Mouse (Mus musculus) forebrain, embryonic 15.5 days (tissue): ENCODE measurements around the gene Prss12. TPM values are rescaled to one million over a fixed set of nuclear protein-coding genes. Genes with fewer than 3 reads are reported as not detected.

Experiments
- ATAC-seq: fragments of 200-750 bp; cut with Nextera tagmentation; replicated peaks from 2 replicates; pipeline ENCODE4 v1.8.0; 2017; ENCODE audit warnings: mild to moderate bottlenecking, moderate TSS enrichment, moderate library complexity
- H3K27ac ChIP-seq: fragments of 300-500 bp; sonication (generic); replicated peaks from 2 replicates; pipeline ENCODE4 v1.5.1; 2015; ENCODE audit warnings: mild to moderate bottlenecking, inconsistent platforms
- H3K27me3 ChIP-seq: fragments of 300-500 bp; sonication (generic); 2 replicates; pipeline ENCODE4 v1.6.1; 2015; ENCODE audit warnings: inconsistent platforms
- H3K36me3 ChIP-seq: fragments of 300-500 bp; sonication (generic); 2 replicates; pipeline ENCODE4 v1.6.1; 2015; ENCODE audit warnings: mild to moderate bottlenecking, inconsistent platforms
- H3K4me1 ChIP-seq: fragments of 300-500 bp; sonication (generic); 2 replicates; pipeline ENCODE4 v1.6.1; 2015; ENCODE audit warnings: inconsistent platforms
- H3K4me2 ChIP-seq: fragments of 300-500 bp; sonication (generic); replicated peaks from 2 replicates; pipeline ENCODE4 v1.6.1; 2015; ENCODE audit warnings: mild to moderate bottlenecking, inconsistent platforms
- H3K4me3 ChIP-seq: fragments of 300-500 bp; sonication (generic); 2 replicates; pipeline ENCODE4 v1.5.1; 2015; ENCODE audit warnings: mild to moderate bottlenecking, inconsistent platforms
- H3K9ac ChIP-seq: fragments of 300-500 bp; sonication (generic); replicated peaks from 2 replicates; pipeline ENCODE4 v1.6.1; 2015; ENCODE audit warnings: mild to moderate bottlenecking, inconsistent platforms
- H3K9me3 ChIP-seq: fragments of 300-500 bp; sonication (generic); 2 replicates; pipeline ENCODE4 v1.6.1; 2016; ENCODE audit warnings: inconsistent platforms
- WGBS: fragments of 180-500 bp; shearing (Covaris S2); methylation state at CpG from one replicate; pipeline ENCODE4 v1.1.7; 2015; ENCODE audit warnings: mixed read lengths; 5-methylcytosine and 5-hydroxymethylcytosine counted together
- polyA plus RNA-seq: library from polyadenylated mRNA; unstranded; fragments of >200 nt; fragmentation: Nextera tagmentation; extraction: Ambion mirVana; gene quantifications from 2 replicates; pipeline ENCODE4 v1.2.1, GENCODE M21; 2015

The Prss12 gene
- polyA plus RNA-seq = 5.4 and 6.1 TPM in 2 replicates

DNA sequence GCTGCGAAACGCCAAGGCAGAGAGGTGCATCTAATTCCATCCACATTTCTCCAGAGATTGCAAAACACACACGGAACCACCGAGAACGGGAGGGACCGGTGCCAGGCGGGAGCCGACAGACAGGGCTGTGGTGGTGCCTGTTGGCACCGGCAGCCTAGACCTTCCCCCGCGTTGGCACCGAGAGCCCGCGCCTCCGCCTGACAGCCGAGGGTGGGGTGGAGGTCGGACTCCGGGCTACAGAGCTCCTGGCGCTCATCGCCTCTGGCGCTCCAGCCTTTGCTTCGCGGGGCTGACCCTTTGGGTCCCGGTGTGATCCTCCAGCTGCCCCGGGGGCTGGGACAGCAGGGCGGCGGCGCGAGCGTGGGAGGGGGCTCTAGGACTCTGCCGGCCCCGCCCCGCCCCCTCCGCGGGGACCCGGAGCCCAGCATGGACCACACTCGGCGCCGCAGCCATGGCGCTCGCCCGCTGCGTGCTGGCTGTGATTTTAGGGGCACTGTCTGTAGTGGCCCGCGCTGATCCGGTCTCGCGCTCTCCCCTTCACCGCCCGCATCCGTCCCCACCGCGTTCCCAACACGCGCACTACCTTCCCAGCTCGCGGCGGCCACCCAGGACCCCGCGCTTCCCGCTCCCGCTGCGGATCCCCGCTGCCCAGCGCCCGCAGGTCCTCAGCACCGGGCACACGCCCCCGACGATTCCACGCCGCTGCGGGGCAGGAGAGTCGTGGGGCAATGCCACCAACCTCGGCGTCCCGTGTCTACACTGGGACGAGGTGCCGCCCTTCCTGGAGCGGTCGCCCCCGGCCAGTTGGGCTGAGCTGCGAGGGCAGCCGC, at the start of gene Prss12:
Gene Prss12, plus strand, starts transcription at position 206 of the 830 bp plus-strand sequence.
- peak within 1 kb of the TSS; percentile 57 for H3K9ac ChIP-seq
- under 1% methylated on average over 82 of the region's 84 CpGs for WGBS
- H3K27ac ChIP-seq = no peak within 1 kb of the TSS
- H3K4me1 ChIP-seq = peaks cover 17% of the 10 kb centered on the region
- peaks cover 11% of the 10 kb centered on the region for H3K27me3 ChIP-seq
- H3K4me3 ChIP-seq = peak within 1 kb of the TSS; percentile 76
- no peaks in the 10 kb centered on the region; the same call in 1 of the 2 replicates for H3K9me3 ChIP-seq
- no peaks in the 10 kb centered on the region for H3K36me3 ChIP-seq
- peak; percentile 90 for ATAC-seq
- H3K4me2 ChIP-seq = peak within 1 kb of the TSS; percentile 99

GRCm38 (mm10) chr3:123397562-123398481, 48.9 kb upstream of the Prss12 start:
- no peak overlapping the region for H3K9ac ChIP-seq
- H3K4me3 ChIP-seq = no peak overlapping the region
- H3K4me2 ChIP-seq = no peak overlapping the region
- no peaks in the 10 kb centered on the region for H3K9me3 ChIP-seq
- H3K36me3 ChIP-seq = no peaks in the 10 kb centered on the region
- H3K4me1 ChIP-seq = no peaks in the 10 kb centered on the region
- H3K27me3 ChIP-seq = no peaks in the 10 kb centered on the region
- 89% methylated on average over 9 of the region's 9 CpGs for WGBS
- H3K27ac ChIP-seq = no peak overlapping the region
- no peak for ATAC-seq

GRCm38 (mm10) chr3:123404945-123405344, 41.8 kb upstream of the Prss12 start:
- no peak for ATAC-seq
- no peak overlapping the region for H3K27ac ChIP-seq
- 83% methylated on average over 3 of the region's 3 CpGs for WGBS
- no peaks in the 10 kb centered on the region for H3K27me3 ChIP-seq
- H3K36me3 ChIP-seq = no peaks in the 10 kb centered on the region
- no peaks in the 10 kb centered on the region for H3K9me3 ChIP-seq
- H3K4me1 ChIP-seq = no peaks in the 10 kb centered on the region
- no peak overlapping the region for H3K9ac ChIP-seq
- no peak overlapping the region for H3K4me3 ChIP-seq
- no peak overlapping the region for H3K4me2 ChIP-seq

DNA sequence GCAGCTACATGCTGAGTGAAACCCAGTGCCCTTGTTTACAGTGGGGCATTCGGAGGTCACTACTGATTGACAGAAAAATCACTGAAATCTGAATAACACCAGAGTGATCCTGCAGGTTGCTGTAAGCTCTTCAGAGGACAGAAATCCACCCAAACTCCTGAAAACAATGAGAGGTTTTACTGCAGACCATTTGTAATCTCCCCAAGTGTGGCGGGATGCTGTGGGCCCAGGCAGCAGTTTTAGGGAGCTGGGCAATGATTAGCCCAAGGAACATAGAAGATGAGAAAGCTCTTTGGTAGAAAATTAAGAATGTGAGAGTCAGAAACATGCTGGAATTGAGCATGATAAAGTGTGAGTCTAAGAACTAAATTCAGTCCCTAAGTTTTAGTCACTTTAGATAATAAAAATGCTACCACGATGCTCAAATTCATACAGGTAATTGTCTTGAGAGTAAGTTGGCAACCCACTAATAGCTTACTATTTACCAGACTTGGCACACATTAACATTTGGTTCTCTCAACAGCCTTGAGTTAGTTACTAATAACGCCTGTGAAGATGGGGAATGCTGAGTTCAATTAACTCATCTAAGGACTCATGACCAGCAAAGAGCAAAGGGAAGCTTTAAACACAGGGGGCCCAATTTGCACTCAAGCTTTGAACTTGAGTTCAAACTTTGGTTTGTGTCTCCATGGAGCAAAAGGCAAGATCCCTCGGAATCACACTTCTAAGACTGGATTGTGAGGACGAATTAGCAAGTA, 34.7 kb upstream of the Prss12 start:
- H3K27me3 ChIP-seq = no peaks in the 10 kb centered on the region
- H3K4me1 ChIP-seq = no peaks in the 10 kb centered on the region
- WGBS = 71% methylated on average over 6 of the region's 6 CpGs
- no peaks in the 10 kb centered on the region for H3K36me3 ChIP-seq
- H3K4me3 ChIP-seq = no peak overlapping the region
- no peak for ATAC-seq
- H3K9ac ChIP-seq = no peak overlapping the region
- no peak overlapping the region for H3K27ac ChIP-seq
- H3K9me3 ChIP-seq = no peaks in the 10 kb centered on the region
- H3K4me2 ChIP-seq = no peak overlapping the region

GRCm38 (mm10) chr3:123413173-123413572, 33.5 kb upstream of the Prss12 start:
- WGBS = 10% methylated on average over 5 of the region's 5 CpGs
- Histone ChIP-seq H3K4me1 (no peaks in the 10 kb centered on the region), H3K9ac (no peak overlapping the region), H3K27me3 (no peaks in the 10 kb centered on the region), H3K4me3 (no peak overlapping the region), H3K27ac (no peak overlapping the region), H3K9me3 (no peaks in the 10 kb centered on the region), H3K36me3 (no peaks in the 10 kb centered on the region), H3K4me2 (no peak overlapping the region)
- no peak for ATAC-seq

DNA sequence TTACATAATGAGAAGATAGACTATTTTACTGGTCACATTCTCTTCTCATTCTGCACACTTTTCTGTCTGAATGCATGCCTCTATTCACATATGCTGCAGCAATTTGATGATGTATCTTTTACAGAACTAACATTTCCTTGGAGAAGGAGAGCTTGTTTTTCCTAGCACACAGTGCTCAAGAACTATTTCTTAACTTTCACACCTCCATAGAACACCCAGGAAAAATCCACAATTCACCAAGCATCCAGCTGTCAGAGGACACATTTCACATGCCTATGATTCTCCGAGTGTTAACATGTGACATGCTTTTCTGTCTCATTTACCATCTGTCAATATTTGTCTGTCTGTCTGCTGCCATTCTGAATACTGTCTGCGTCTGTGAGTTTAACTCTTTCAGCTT, 21.1 kb upstream of the Prss12 start:
- H3K4me3 ChIP-seq = no peak overlapping the region
- H3K9ac ChIP-seq = no peak overlapping the region
- no peak overlapping the region for H3K27ac ChIP-seq
- H3K9me3 ChIP-seq = no peaks in the 10 kb centered on the region
- H3K36me3 ChIP-seq = no peaks in the 10 kb centered on the region
- H3K27me3 ChIP-seq = no peaks in the 10 kb centered on the region
- no peak overlapping the region for H3K4me2 ChIP-seq
- WGBS = 67% methylated on average over 2 of the region's 2 CpGs
- H3K4me1 ChIP-seq = no peaks in the 10 kb centered on the region
- ATAC-seq = no peak

DNA sequence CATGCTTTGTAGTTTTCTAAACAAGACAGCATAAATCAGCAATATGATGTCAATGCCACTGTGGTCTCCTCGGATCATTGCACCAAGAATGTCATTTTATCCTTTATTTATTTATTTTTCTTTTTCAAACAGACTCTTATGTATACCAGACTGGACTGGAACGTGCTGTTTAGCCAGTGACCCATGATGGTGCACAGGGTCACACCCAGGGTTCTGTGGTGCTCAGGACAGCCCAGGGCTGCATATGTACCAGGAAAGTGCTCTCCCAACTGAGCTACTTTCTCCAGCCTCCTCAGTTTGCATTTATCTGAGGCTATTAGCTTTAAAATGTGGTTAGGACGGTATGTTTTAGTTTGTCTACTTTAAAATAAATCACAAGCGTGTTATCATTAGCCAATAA, 18.7 kb upstream of the Prss12 start:
- no peaks in the 10 kb centered on the region for H3K9me3 ChIP-seq
- H3K27ac ChIP-seq = no peak overlapping the region
- 78% methylated on average over 4 of the region's 4 CpGs for whole genome bisulfite sequencing
- H3K9ac ChIP-seq = no peak overlapping the region
- H3K36me3 ChIP-seq = no peaks in the 10 kb centered on the region
- no peaks in the 10 kb centered on the region for H3K4me1 ChIP-seq
- H3K27me3 ChIP-seq = no peaks in the 10 kb centered on the region
- ATAC-seq = no peak
- H3K4me3 ChIP-seq = no peak overlapping the region
- no peak overlapping the region for H3K4me2 ChIP-seq

DNA sequence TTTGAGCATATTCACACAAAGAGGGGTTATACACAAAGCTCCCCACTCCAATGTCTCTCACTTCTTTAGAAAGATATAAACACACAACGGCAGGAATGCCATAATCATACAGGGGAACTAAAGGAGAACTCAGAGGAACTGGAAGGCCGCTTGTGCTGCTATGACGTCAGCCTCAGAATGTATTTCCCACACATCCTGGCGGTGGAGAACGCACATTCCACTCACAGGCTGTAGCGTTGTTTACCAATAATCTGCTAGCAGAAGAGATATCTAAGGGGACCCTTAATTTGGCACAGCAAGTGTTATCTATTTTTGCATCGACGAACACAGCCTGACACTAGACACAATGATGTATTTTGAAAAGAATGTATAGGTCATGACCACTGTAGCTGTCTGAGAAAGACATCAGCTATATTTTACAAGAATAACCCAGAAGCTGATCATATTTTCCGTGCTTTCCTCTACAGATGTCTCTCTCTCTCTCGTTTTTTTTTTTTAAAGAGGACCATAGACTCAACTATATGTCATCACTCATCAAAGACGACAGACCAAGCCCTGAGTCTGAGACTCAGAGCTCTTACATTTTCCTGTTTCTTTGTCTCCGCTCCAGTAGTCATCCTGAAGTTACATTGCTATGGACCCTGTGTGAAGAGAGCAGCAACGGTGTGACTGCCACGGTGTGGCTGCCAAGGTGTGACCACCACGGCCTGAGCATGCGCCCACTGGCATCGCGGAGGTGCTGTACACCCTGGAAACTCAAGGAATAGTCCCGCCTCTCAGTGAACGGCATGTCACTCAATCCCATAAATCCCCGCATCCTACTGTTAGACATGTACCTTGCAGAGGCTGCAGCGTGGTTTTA, 16.9 kb upstream of the Prss12 start:
- Histone ChIP-seq H3K9me3 (no peaks in the 10 kb centered on the region), H3K27ac (no peak overlapping the region), H3K4me2 (no peak overlapping the region), H3K9ac (no peak overlapping the region), H3K36me3 (no peaks in the 10 kb centered on the region), H3K4me3 (no peak overlapping the region), H3K27me3 (no peaks in the 10 kb centered on the region), H3K4me1 (no peaks in the 10 kb centered on the region)
- ATAC-seq = no peak
- 88% methylated on average over 22 of the region's 22 CpGs for WGBS

GRCm38 (mm10) chr3:123431951-123432674, 14.6 kb upstream of the Prss12 start:
- no peak overlapping the region for H3K4me2 ChIP-seq
- H3K27ac ChIP-seq = no peak overlapping the region
- H3K4me3 ChIP-seq = no peak overlapping the region
- no peaks in the 10 kb centered on the region for H3K4me1 ChIP-seq
- WGBS = 78% methylated on average over 5 of the region's 5 CpGs
- no peaks in the 10 kb centered on the region for H3K36me3 ChIP-seq
- no peak for ATAC-seq
- no peaks in the 10 kb centered on the region for H3K9me3 ChIP-seq
- H3K27me3 ChIP-seq = no peaks in the 10 kb centered on the region
- H3K9ac ChIP-seq = no peak overlapping the region

DNA sequence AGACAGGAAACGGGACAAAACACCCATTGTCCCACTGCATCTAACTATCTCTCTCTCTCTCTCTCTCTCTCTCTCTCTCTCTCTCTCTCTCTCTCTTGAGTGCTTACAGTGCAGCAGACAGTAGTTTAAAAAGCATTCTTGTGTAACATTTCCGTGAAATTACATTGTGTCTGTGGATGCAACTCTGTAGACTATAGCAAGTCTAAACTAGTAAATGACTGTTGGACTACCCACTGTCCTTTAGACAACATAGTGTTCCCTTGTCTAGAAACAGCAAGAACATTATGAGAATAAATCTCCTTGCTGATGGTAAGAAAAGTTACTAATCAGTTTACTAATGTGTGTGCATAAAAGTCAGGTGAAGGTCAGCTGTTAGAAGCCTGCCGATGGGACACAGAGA, 13.4 kb upstream of the Prss12 start:
- no peak for ATAC-seq
- no peaks in the 10 kb centered on the region for H3K9me3 ChIP-seq
- WGBS = 76% methylated on average over 3 of the region's 3 CpGs

DNA sequence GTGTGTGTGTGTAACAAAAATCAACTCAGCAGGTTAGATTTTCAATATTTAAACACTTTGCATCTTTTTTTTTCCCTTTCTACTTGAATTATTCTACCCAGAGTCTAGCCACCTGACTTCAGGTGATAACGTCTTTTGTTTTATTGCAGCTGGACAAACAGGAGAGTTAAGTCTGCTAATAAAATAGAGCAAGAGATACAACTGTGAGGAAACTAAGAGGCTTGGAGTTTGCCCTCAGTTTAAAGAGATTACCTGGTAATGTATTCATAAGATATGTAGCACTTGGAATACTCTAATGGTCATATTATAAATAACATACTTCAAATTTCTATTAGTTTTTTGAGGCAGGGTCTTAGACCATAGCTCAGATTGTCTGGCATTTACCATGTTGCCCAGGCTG, 9.1 kb upstream of the Prss12 start:
- no peak for ATAC-seq
- H3K4me1 ChIP-seq = no peaks in the 10 kb centered on the region
- H3K4me3 ChIP-seq = no peak overlapping the region
- no peaks in the 10 kb centered on the region for H3K9me3 ChIP-seq
- WGBS = 87% methylated on average over 1 of the region's 1 CpGs
- H3K9ac ChIP-seq = no peak overlapping the region
- H3K27ac ChIP-seq = no peak overlapping the region
- no peaks in the 10 kb centered on the region for H3K36me3 ChIP-seq
- H3K4me2 ChIP-seq = no peak overlapping the region
- no peaks in the 10 kb centered on the region for H3K27me3 ChIP-seq

More for the DNA sequence above, 13.4 kb upstream of the Prss12 start:
- H3K27me3 ChIP-seq = no peaks in the 10 kb centered on the region
- no peak overlapping the region for H3K4me3 ChIP-seq
- no peaks in the 10 kb centered on the region for H3K36me3 ChIP-seq
- no peaks in the 10 kb centered on the region for H3K4me1 ChIP-seq
- no peak overlapping the region for H3K4me2 ChIP-seq
- no peak overlapping the region for H3K9ac ChIP-seq
- H3K27ac ChIP-seq = no peak overlapping the region
